Mouse (Mus musculus) heart, embryonic 13.5 days (tissue): ENCODE measurements around the gene Tbx3. TPM values are rescaled to one million over a fixed set of nuclear protein-coding genes. Genes with fewer than 3 reads are reported as not detected.

Experiments
- ATAC-seq: fragments of 200-750 bp; cut with Nextera tagmentation; 2 replicates; pipeline ENCODE4 v1.8.0; 2017; ENCODE audit warnings: moderate TSS enrichment; ENCODE audit not compliant: insufficient number of reproducible peaks, low FRiP score, low TSS enrichment; ENCODE audit errors: extremely low read depth
- H3K27ac ChIP-seq: fragments of 300-500 bp; sonication (generic); replicated peaks from 2 replicates; pipeline ENCODE4 v1.5.1; 2015; ENCODE audit warnings: moderate library complexity, mild to moderate bottlenecking, inconsistent platforms
- H3K27me3 ChIP-seq: fragments of 300-500 bp; sonication (generic); replicated peaks from 2 replicates; pipeline ENCODE4 v1.6.1; 2015; ENCODE audit warnings: mild to moderate bottlenecking, inconsistent platforms
- H3K36me3 ChIP-seq: fragments of 300-500 bp; sonication (generic); 2 replicates; pipeline ENCODE4 v1.6.1; 2015; ENCODE audit warnings: mild to moderate bottlenecking, inconsistent platforms
- H3K4me1 ChIP-seq: fragments of 300-500 bp; sonication (generic); 2 replicates; pipeline ENCODE4 v1.6.1; 2015; ENCODE audit warnings: inconsistent platforms
- H3K4me2 ChIP-seq: fragments of 300-500 bp; sonication (generic); 2 replicates; pipeline ENCODE4 v1.6.1; 2015; ENCODE audit warnings: inconsistent platforms, mild to moderate bottlenecking, moderate library complexity
- H3K4me3 ChIP-seq: fragments of 300-500 bp; sonication (generic); 2 replicates; pipeline ENCODE4 v1.5.1; 2015; ENCODE audit warnings: moderate library complexity, mild to moderate bottlenecking, inconsistent platforms
- H3K9ac ChIP-seq: fragments of 300-500 bp; sonication (generic); 2 replicates; pipeline ENCODE4 v1.6.1; 2015; ENCODE audit warnings: inconsistent platforms, mild to moderate bottlenecking, moderate library complexity
- H3K9me3 ChIP-seq: fragments of 300-500 bp; sonication (generic); 2 replicates; pipeline ENCODE4 v1.6.1; 2016; ENCODE audit warnings: inconsistent platforms
- WGBS: fragments of 180-500 bp; shearing (Covaris S2); methylation state at CpG from one replicate; pipeline ENCODE4 v1.1.7; 2015; ENCODE audit warnings: mixed read lengths; 5-methylcytosine and 5-hydroxymethylcytosine counted together
- polyA plus RNA-seq: library from polyadenylated mRNA; unstranded; fragments of >200 nt; fragmentation: Nextera tagmentation; extraction: Ambion mirVana; gene quantifications from 2 replicates; pipeline ENCODE4 v1.2.1, GENCODE M21; 2015

The Tbx3 gene
- polyA plus RNA-seq, 1 experiment from 2014 or later = 12.8 TPM

DNA sequence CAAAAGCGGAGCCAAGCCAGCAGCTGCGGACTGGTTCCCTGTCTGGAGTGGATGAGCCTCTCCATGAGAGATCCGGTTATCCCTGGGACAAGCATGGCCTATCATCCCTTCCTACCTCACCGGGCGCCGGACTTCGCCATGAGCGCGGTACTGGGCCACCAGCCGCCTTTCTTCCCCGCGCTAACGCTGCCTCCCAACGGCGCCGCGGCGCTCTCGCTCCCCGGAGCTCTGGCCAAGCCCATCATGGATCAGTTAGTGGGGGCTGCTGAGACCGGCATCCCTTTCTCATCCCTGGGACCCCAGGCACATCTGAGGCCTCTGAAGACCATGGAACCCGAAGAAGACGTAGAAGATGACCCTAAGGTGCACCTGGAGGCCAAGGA, 1.5 kb downstream of the Tbx3 start:
- Histone ChIP-seq H3K4me3 (peak overlapping the region; percentile 57), H3K9ac (peak overlapping the region; percentile 86), H3K36me3 (peaks cover 3% of the 10 kb centered on the region; the same call in 1 of the 2 replicates), H3K4me1 (peaks cover 33% of the 10 kb centered on the region), H3K27me3 (peaks cover 80% of the 10 kb centered on the region), H3K27ac (peak overlapping the region; percentile 90), H3K9me3 (no peaks in the 10 kb centered on the region), H3K4me2 (peak overlapping the region; percentile 83)
- under 1% methylated on average over 23 of the region's 23 CpGs for WGBS
- ATAC-seq = no peak

DNA sequence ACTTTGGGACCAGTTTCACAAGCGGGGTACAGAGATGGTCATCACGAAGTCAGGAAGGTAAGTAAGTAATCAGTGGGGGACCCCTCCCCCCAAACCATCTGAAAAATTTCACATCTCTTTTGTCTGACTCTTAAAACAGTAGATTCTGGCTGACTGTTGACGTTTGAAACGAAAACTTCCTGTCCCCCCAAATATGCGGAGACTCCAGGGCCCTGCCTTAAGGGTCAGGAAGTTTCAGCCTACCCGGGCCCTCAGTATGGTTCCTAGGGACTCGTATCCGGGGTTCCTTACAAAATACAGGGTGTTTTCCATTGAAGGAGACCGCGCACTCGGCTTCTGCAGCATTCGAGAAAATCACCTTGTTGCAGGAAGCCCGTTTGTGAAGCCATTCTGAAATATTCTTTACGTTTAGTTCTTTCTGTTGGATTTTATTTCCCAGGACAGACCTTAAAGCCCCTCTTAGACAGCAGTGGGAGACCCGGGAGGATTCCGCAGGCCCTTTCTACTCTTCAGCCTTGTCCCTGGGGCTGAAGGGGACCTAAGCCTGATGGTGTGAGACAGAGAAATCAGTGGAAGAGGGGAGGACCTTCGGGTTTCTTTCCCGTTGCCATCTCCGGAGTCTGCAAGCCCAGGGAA, 2.0 kb downstream of the Tbx3 start:
- H3K4me2 ChIP-seq = peak overlapping the region; percentile 83
- H3K9ac ChIP-seq = peak overlapping the region; percentile 86
- H3K4me3 ChIP-seq = peak overlapping the region; percentile 57
- H3K27ac ChIP-seq = peak overlapping the region; percentile 90
- H3K9me3 ChIP-seq = no peaks in the 10 kb centered on the region
- H3K4me1 ChIP-seq = peaks cover 33% of the 10 kb centered on the region
- 3% methylated on average over 19 of the region's 19 CpGs for WGBS
- peaks cover 3% of the 10 kb centered on the region; the same call in 1 of the 2 replicates for H3K36me3 ChIP-seq
- H3K27me3 ChIP-seq = peaks cover 80% of the 10 kb centered on the region
- no peak for ATAC-seq

DNA sequence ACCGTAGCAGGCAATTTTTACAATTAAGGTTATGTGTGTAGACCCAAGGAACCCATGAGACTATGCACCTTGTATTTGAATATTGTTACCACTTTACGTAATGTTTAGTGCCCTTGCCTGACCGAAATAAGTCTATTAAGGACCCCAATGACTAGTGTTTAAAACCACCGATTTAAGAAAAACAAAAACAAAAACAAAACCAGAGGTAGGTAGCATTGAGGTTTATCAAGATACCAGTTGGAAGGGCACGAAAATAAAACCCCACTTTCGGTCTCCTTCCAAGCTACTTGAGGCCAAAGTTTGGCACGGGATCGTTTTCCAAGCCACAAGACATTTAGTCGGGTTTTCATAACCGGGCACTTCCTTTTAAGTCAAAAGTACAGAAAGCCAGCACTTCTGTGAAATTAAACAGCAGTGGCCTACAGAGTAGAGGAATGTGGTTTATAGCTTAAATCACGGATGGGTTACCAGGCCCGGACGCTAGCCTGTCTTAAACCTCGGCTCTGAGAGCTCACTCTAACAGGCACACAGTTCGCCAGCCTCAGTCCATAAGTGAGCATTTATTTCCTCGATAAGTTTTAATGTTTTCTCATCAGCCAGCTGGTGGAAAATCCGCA, 2.6 kb downstream of the Tbx3 start:
- peak overlapping the region; percentile 83 for H3K4me2 ChIP-seq
- 7% methylated on average over 17 of the region's 17 CpGs for WGBS
- H3K4me1 ChIP-seq = peaks cover 27% of the 10 kb centered on the region
- peak overlapping the region; percentile 86 for H3K9ac ChIP-seq
- peak overlapping the region; percentile 57 for H3K4me3 ChIP-seq
- peak overlapping the region; percentile 90 for H3K27ac ChIP-seq
- H3K27me3 ChIP-seq = peaks cover 80% of the 10 kb centered on the region
- peaks cover 3% of the 10 kb centered on the region; the same call in 1 of the 2 replicates for H3K36me3 ChIP-seq
- no peaks in the 10 kb centered on the region for H3K9me3 ChIP-seq
- no peak for ATAC-seq

DNA sequence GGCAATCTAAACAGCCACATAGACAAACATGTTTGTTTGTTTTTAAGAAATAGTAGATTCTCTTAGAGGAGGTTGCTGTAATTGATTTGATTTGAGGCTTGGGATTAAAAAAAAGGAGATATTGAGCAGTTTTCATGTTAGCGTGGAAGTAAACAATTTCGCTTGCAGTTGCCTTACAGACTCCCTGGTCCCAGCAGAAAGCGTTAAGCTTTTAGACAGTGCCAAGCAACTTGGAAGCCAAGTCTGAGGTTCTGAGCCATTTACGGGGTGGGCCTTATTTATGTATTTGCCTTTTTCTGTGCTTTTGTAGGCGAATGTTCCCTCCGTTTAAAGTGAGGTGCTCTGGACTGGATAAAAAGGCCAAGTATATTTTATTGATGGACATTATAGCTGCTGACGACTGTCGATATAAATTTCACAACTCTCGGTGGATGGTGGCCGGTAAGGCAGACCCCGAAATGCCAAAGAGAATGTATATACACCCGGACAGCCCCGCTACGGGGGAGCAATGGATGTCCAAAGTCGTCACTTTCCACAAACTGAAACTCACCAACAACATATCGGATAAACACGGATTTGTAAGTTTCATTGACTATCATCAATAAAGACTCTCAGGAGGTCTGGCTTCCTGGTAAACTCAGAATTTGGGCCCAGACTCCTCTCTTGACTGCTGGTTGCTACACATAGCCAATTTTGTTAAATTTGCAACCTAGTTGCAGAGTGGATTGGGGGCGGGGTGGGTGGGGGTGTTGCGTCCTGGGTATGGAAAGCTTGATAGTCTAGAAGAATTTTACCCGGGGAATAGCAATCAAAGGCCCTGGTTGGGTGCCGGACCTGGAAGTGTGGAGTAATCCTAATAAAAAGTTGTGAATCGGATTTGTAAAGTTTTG, 3.5 kb downstream of the Tbx3 start:
- H3K4me3 ChIP-seq = peak overlapping the region; percentile 57
- H3K27ac ChIP-seq = no peak overlapping the region
- no peak for ATAC-seq
- peak overlapping the region; percentile 86 for H3K9ac ChIP-seq
- H3K4me1 ChIP-seq = peaks cover 18% of the 10 kb centered on the region
- H3K4me2 ChIP-seq = peak overlapping the region; percentile 83
- 19% methylated on average over 22 of the region's 22 CpGs for WGBS
- no peaks in the 10 kb centered on the region for H3K9me3 ChIP-seq
- H3K27me3 ChIP-seq = peaks cover 80% of the 10 kb centered on the region
- H3K36me3 ChIP-seq = peaks cover 3% of the 10 kb centered on the region; the same call in 1 of the 2 replicates

DNA sequence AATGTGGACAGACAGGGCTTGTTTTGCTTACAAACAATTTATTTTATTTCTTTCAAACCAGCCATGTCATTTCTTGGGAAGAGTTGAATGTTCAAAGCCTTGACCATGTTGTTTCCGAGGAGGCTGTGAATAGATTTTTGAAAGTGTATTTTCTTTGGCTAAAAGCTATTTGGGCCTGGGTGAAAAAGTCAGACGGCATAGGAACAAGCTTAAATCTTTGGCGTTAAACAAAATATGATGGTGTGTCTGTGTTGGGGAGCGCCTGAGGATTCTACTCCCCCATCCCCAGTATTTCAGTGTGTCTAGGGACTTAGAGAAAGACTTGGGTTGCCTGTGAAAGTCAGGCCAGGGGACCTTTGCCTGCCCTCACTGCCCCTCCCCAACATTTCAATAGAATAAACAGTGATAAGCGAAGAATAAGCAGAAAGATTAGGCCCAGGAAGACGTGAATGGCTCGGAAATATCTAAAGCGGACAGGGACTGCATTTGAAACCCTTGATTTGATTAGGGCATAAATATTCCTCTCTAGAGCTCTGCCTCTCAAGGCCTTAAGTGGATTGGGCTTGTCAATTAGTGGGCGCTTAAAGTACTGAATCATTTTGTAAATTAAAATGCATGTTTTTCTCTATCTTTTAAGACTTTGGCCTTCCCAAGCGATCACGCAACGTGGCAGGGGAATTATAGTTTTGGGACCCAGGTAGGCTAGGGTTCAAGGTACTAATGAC, 4.3 kb downstream of the Tbx3 start:
- Histone ChIP-seq H3K9me3 (no peaks in the 10 kb centered on the region), H3K4me1 (peaks cover 10% of the 10 kb centered on the region), H3K36me3 (peaks cover 3% of the 10 kb centered on the region; the same call in 1 of the 2 replicates), H3K4me2 (peak overlapping the region; percentile 83), H3K9ac (peak overlapping the region; percentile 86), H3K4me3 (peak overlapping the region; percentile 57), H3K27ac (no peak overlapping the region), H3K27me3 (peaks cover 78% of the 10 kb centered on the region)
- WGBS = 39% methylated on average over 12 of the region's 12 CpGs
- ATAC-seq = no peak

DNA sequence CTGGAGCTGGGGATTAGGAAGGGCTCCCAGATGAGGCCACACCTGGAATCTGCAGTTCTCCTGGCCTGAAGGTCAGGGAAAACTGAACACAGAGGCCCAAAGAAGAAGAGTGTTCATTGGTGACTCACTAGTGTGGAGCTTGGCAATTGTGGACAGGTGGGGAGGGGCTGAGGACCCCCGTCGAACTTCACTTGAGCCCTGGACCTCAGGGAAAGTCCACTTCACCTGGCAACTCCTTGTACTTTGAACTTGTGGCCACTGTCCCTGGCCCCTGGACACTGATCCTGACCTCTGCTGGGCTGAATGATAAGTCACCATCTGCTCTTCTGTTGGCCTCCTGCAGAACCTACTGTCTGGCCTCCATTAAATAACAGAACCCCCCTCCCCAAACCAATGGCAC, 5.8 kb downstream of the Tbx3 start:
- H3K36me3 ChIP-seq = peaks cover 7% of the 10 kb centered on the region; the same call in 1 of the 2 replicates
- H3K27me3 ChIP-seq = peaks cover 90% of the 10 kb centered on the region
- no peak for ATAC-seq
- H3K27ac ChIP-seq = no peak overlapping the region
- H3K4me2 ChIP-seq = peak overlapping the region; percentile 83
- H3K4me1 ChIP-seq = peaks cover 15% of the 10 kb centered on the region
- no peak overlapping the region for H3K9ac ChIP-seq
- H3K4me3 ChIP-seq = no peak overlapping the region
- WGBS = 50% methylated on average over 2 of the region's 2 CpGs
- no peaks in the 10 kb centered on the region for H3K9me3 ChIP-seq

DNA sequence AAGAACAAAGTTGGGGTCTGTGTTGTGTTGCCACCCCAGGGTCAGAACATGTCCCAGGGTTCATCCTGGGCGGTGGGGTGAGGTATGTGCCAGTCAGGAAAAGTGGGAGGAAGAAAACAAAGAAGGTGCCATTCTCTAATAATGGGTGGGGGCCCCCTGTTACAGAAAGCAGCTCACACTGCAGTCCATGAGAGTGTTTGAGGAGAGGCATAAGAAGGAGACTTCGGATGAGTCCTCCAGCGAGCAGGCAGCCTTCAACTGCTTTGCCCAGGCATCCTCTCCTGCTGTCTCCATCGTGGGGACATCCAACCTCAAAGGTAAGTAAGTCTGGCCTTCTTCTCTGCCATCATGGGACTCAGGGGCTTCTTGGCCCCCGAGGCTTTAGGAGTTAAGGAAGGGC, 8.0 kb downstream of the Tbx3 start:
- Histone ChIP-seq H3K27me3 (peaks cover 98% of the 10 kb centered on the region), H3K27ac (no peak overlapping the region), H3K9ac (peak overlapping the region; percentile 19; the same call in 1 of the 2 replicates), H3K36me3 (peaks cover 7% of the 10 kb centered on the region; the same call in 1 of the 2 replicates), H3K4me2 (0 out of 2 replicates have a peak overlapping the region, but pooled peaks have one; percentile 4), H3K9me3 (no peaks in the 10 kb centered on the region), H3K4me3 (no peak overlapping the region), H3K4me1 (peaks cover 18% of the 10 kb centered on the region)
- no peak for ATAC-seq
- 61% methylated on average over 5 of the region's 5 CpGs for WGBS

DNA sequence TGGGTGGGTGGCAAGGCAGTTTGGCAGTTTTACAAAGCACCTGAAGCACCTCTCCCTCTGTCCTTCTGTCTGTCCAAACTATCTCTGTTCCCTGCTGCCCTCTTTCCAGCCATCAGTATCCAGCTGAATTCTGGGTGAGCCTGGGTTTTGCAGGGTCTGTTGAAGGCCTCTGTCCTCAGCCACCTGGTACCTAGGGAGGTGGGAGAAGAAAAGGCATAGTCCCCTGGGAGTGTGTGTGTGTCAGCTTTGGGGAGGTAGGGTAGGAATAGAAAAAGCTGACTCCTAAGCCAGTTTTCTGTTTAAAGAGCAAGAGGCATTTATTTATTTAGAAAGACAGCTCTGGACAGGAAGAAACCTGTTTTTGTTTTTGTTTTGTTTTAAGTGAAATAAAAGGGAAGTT, 8.6 kb downstream of the Tbx3 start:
- H3K4me3 ChIP-seq = no peak overlapping the region
- H3K9me3 ChIP-seq = no peaks in the 10 kb centered on the region
- no peak overlapping the region for H3K4me2 ChIP-seq
- peaks cover 7% of the 10 kb centered on the region; the same call in 1 of the 2 replicates for H3K36me3 ChIP-seq
- H3K9ac ChIP-seq = no peak overlapping the region
- no peak for ATAC-seq
- no peak overlapping the region for H3K27ac ChIP-seq
- H3K27me3 ChIP-seq = peaks cover 98% of the 10 kb centered on the region
- H3K4me1 ChIP-seq = peaks cover 18% of the 10 kb centered on the region

DNA sequence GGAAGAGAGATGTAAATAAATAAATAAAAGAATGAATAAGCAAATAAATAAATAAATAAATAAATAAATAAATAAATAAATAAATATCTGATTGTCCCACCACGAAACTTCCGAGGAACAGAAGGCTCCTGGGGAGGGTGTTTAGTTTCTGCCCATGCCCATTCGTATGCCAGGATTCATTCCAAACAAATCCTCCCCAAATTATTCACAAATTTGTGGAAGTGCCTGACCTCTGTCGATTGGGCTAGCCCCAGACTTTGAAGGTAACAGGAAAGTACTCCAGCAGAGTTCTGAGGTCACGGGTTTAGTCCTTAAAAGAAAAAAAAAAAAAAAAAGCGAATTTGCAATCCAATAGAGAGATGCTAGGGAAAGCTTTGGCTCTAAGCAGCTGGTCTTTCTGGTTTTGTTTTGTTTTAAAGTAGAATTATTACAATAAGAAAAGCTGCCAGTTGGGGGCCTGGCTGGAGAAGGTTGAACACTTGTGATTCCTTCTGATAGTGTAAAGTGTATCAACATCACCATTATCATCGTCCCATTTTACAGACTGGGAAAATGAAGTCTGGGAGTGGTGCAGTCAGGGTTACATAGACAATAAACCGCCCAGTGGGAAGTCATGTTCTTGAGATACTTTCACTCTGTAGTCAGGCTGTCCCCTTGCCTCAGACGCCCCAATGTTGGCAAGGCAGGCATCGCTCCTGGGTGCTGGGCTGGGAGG, 9.3 kb downstream of the Tbx3 start:
- Histone ChIP-seq H3K4me1 (peaks cover 18% of the 10 kb centered on the region), H3K4me3 (peak overlapping the region; percentile 46), H3K9me3 (no peaks in the 10 kb centered on the region), H3K27ac (peak overlapping the region; percentile 24; the same call in 1 of the 2 replicates), H3K27me3 (peaks cover 96% of the 10 kb centered on the region), H3K36me3 (peaks cover 7% of the 10 kb centered on the region; the same call in 1 of the 2 replicates), H3K4me2 (peak overlapping the region; percentile 65), H3K9ac (peak overlapping the region; percentile 72)
- 51% methylated on average over 10 of the region's 10 CpGs for WGBS
- ATAC-seq = no peak

DNA sequence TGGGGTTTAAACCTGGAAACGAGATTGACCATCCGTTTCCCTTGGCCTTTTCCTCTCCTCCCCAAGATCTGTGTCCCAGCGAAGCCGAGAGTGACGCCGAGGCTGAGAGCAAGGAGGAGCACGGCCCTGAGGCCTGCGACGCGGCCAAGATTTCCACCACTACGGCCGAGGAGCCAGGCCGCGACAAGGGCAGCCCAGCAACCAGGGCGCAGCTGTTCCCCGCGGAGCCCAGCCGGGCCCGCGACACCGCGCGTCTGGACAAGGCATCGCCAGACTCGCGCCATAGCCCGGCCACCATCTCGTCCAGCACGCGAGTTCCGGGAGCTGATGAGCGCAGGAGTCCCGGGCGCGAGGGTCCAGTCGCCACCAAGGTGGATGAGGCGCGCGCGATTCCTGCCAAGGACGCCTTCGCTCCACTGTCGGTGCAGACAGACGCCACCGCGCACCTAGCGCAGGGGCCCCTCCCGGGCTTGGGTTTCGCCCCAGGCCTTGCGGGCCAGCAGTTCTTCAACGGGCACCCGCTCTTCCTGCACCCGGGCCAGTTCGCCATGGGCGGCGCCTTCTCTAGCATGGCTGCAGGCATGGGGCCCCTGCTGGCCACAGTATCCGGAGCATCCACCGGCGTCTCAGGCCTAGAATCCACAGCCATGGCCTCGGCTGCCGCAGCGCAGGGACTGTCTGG, 10.0 kb downstream of the Tbx3 start:
- 16% methylated on average over 62 of the region's 62 CpGs for WGBS
- Histone ChIP-seq H3K9ac (peak overlapping the region; percentile 72), H3K9me3 (no peaks in the 10 kb centered on the region), H3K27ac (peak overlapping the region; percentile 24), H3K4me3 (peak overlapping the region; percentile 46), H3K4me1 (peaks cover 20% of the 10 kb centered on the region), H3K36me3 (peaks cover 7% of the 10 kb centered on the region; the same call in 1 of the 2 replicates), H3K27me3 (peaks cover 96% of the 10 kb centered on the region), H3K4me2 (peak overlapping the region; percentile 65)
- ATAC-seq = no peak
